Mouse (Mus musculus) heart, postnatal 36 days (tissue): Measurements from ENCODE around the gene Cmas. TPM values are rescaled to one million over a fixed set of nuclear protein-coding genes. Genes with fewer than 3 reads are reported as not detected.

ENCODE experiments used
- DNase-seq, 2 experiments: peaks; one replicate each; pipeline ENCODE4 v3.0.0; 2021 to 2022
- intact Hi-C: fragments of 180-260 bp; cut with DNase I; formaldehyde crosslinking; loops from one replicate; pipeline ENCODE4 v1.15.1; 2025
- total RNA-seq, 2 experiments: library from RNA; stranded (reverse); gene quantifications; 2 replicates each; pipeline ENCODE4 v1.2.3; 2021

Cmas gene
- total RNA-seq, 2 experiments from 2014 or later: 31.9 to 36.0 TPM

DNA sequence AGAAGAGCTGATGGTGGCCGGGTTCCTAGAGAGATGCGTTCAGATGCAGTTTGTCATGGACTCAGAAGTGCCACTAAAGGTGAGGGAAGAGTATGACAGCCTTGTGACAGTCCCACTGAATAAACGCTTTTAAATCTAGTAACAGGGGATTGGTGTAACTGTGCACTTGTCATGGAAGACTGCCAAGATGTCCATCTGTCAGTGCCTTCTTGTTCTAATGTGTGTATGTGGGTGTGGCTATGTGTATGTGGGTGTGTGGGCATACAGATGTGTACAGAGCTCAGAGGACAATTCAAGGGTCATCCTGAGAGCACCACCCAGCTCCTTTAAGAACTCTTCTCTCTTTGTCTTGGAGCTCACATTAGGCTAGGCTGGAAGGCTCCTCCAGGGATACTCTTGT, 59.0 kb downstream of the Cmas start:
- intact Hi-C loops: no loop called here
- no peak for DNase-seq

DNA sequence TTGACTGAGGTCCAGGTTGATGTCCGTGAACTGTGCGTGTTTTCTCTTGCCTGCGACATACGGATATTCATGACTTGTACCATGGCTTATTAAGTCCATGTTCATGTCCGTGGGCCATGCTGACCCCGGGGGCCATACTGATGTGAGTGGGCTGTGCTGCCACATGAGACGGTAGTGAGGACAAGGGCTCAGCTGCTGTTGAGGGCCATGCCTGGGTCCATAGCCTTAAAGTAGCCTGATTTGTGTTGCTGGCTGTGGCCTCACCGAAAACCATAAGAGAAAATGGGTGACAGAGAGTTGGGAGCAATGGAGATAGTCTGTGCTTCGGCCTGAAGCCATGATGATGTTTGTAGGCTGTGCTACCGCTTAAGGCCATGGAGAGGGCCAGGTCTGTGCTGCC, 61.8 kb downstream of the Cmas start:
- no peak for DNase-seq
- intact Hi-C loops: no loop called here

DNA sequence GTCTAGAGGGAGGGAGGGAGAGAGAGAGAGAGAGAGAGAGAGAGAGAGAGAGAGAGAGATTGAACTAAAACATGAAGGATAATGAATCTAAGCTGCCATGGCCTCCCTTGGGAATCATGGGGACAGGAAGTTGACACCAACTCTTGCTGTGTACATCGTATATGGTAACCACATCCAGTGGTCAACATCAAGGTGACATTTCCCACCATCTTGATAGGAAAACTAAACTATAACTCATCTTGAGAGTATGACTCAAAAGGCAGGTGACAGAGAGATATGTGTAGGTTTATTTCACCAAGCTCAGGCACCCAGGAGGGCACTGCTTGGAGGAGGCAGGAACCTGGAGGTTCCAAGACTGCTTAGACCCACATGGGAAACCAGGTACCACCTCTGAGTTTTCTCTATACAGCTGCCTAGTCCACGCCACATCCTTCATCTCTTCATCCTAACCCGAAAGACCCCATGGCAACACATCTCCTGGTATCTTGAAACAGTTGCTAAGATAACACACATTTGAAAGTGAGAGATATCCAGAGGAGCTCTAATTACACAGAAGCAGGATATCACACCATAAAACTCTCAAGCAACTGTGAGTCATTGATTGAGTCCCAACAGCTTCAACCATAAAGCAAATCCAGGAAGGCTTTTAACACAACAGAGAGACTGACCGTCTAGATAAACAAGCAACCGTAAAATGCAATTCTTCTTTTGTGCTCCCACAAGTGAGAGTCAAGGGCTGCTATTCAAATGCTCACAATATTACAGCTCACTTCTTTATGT, 66.7 kb downstream of the Cmas start:
- no peak for DNase-seq
- intact Hi-C loops: loop anchor here (2.0 kb wide), 1 partner anchor 26 kb away; no protein-coding TSS in a partner anchor

Other genes starting within 250 kb of the Cmas start
- 1,000 to 10,000 TPM; 2,735 to 2,880 TPM for gene Ldhb, start 248.7 kb upstream of the Cmas start, total RNA-seq
- gene Kcnj8, start 185.1 kb upstream of the Cmas start, total RNA-seq: 10 to 100 TPM; 28.3 to 31.3 TPM
- gene Abcc9, start 54.4 kb upstream of the Cmas start, total RNA-seq: 100 to 1,000 TPM; 238 to 242 TPM
- under 1 TPM in 1 of 2 experiments, not detected in 1; 0.28 TPM for gene Sult6b2, start 47.8 kb downstream of the Cmas start, total RNA-seq
- gene St8sia1, start 207.8 kb downstream of the Cmas start, total RNA-seq: under 1 TPM; 0.11 to 0.39 TPM